Mouse (Mus musculus): Measurements from ENCODE around the gene Defa37.
"Not testable (repeated sequence)": the region's sequence is repeated elsewhere in the genome, so short reads cannot be mapped to it uniquely, and the experiment has no call there.

Defa37 gene

DNA sequence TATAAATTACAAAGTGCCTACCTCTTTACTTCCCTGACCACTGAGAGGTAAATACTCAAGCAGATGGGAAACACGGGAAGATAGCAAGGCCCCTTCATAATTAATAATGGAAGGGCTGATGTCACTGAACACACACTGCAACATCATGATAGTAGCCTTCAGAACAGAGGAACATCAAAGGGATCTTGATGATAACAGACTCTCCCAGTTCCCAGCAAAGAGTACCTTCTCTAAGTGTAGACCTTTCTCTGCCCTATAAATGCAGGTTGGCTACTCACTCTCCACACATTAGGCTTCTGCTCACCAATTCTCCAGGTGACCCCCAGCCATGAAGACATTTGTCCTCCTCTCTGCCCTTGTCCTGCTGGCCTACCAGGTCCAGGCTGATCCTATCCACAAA, at the start of gene Defa37:
Defa37 (plus strand) TSS at position 301 of the 400 bp plus-strand sequence.
- not testable (repeated sequence) for DNase-seq (ENCODE audit: low spot score in 2 of 2)

- not testable (repeated sequence) for DNase-seq (ENCODE audit: low spot score in 2 of 2)
Observed at GRCm38 (mm10) chr8:21528732-21529131, 36.5 kb upstream of the Defa37 start, which contains the start of gene Defa32. TSS of gene Defa32 (plus strand) at chr8:21529032.

GRCm38 (mm10) chr8:21582706-21583105, 17.5 kb downstream of the Defa37 start, which contains the start of gene Defa28:
TSS of gene Defa28 (plus strand) at chr8:21583006.
- not testable (repeated sequence) for DNase-seq (ENCODE audit: low spot score in 2 of 2)

- DNase-seq (ENCODE audit: low spot score in 2 of 2), result not testable (repeated sequence)
Observed at GRCm38 (mm10) chr8:21594408-21594807, 29.2 kb downstream of the Defa37 start, which contains the start of gene Gm7861. TSS of gene Gm7861 (minus strand) at chr8:21594508.

Data from frontal cortex, postnatal 14 days (tissue).